Mouse (Mus musculus): Measurements from ENCODE around the gene Galnt17. TPM values are rescaled to one million over a fixed set of nuclear protein-coding genes. Genes with fewer than 3 reads are reported as not detected.
A peak's percentile ranks its signal among the peaks of the same experiment; 100 is the strongest.

Gene Galnt17
- polyA plus RNA-seq, 1 experiment from 2014 or later, result 0.96 TPM

DNA sequence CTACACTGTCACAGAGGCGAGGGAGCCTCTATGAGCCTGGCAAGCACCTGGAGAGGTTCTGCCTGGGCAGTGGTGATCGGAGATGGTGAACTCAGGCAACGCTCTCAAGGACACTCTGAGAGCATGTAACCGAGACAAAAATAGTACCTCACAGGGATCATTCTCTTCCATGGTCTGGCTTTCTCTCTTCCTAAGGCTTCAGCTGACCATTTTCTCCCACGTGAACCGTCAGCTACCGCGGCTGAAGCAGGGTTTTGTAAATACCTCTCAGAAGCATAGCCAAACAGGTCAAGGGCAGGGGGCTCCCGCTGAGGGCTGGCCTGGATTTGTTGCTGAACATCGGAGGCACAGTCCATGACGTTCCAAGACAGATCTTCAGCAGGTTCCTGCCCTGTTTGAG, 77.2 kb downstream of the Galnt17 start:
- Histone ChIP-seq H3K4me2 (no peak overlapping the region), H3K4me1 (ENCODE audit: control insufficient read depth, insufficient read depth, low read length) (peaks cover 6% of the 10 kb centered on the region), H3K4me3 (ENCODE audit: low read depth, low read length) (no peak overlapping the region), H3K9me3 (replicated peaks; ENCODE audit: control insufficient read depth, low read length) (no peaks in the 10 kb centered on the region), H3K27ac (ENCODE audit: low read depth, low read length) (peak overlapping the region; percentile 81), H3K9ac (ENCODE audit: low read depth, low read length) (no peak overlapping the region), H3K36me3 (ENCODE audit: control insufficient read depth, insufficient read depth, low read length) (no peaks in the 10 kb centered on the region), H3K27me3 (ENCODE audit: control insufficient read depth, insufficient read depth, low read length) (no peaks in the 10 kb centered on the region)
- no peak for ATAC-seq (replicated peaks; ENCODE audit: insufficient number of reproducible peaks, low FRiP score, low TSS enrichment)
- WGBS (ENCODE audit: insufficient replicate concordance), result 40% methylated on average over 11 of the region's 11 CpGs

DNA sequence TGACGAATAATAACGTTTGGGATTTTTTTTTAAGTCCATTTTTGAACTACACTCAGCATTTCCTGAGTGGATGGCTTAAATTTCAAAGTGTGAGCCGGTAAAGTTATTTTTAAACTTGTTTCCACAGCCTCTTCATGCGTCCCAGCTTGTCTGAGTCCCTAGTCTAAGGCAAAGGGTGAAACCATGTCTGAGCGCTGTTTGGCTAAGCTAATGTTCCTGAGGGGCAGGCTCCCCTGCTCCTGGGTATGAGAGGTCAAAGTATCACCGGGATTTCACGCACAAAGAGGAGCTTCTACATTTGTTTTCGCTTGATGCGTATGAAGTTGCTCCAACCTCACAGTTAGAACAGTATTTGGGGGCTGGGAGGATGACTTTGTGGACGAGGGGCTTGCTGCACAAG, 78.6 kb downstream of the Galnt17 start:
- Histone ChIP-seq H3K4me1 (ENCODE audit: control insufficient read depth, insufficient read depth, low read length) (peaks cover 6% of the 10 kb centered on the region), H3K36me3 (ENCODE audit: control insufficient read depth, insufficient read depth, low read length) (no peaks in the 10 kb centered on the region), H3K9ac (ENCODE audit: low read depth, low read length) (no peak overlapping the region), H3K9me3 (replicated peaks; ENCODE audit: control insufficient read depth, low read length) (no peaks in the 10 kb centered on the region), H3K27me3 (ENCODE audit: control insufficient read depth, insufficient read depth, low read length) (no peaks in the 10 kb centered on the region), H3K4me2 (no peak overlapping the region), H3K4me3 (ENCODE audit: low read depth, low read length) (no peak overlapping the region), H3K27ac (ENCODE audit: low read depth, low read length) (peak overlapping the region; percentile 41; the same call in 1 of the 2 replicates)
- 64% methylated on average over 10 of the region's 10 CpGs for WGBS (ENCODE audit: insufficient replicate concordance)
- no peak for ATAC-seq (replicated peaks; ENCODE audit: insufficient number of reproducible peaks, low FRiP score, low TSS enrichment)

DNA sequence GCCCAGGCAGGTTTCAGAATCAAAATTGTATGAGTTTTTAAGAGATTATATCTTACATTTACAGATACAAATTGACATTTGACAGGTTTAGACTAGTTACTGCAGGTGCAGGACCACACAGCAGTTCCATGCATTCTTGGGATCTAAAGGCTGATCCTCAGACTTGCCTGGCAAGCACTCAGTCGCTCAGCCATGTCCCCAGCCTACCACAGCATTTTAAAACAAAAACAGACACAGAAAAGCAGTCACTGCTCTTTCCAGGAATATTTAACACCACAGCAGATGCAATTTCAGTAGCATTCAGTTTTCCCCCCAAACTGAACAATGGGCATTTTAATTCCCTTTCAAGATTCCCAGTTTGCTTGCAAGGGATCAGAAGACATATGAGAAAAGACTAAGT, 84.9 kb downstream of the Galnt17 start:
- Histone ChIP-seq H3K27ac (ENCODE audit: low read depth, low read length) (no peak overlapping the region), H3K27me3 (ENCODE audit: control insufficient read depth, insufficient read depth, low read length) (no peaks in the 10 kb centered on the region), H3K4me1 (ENCODE audit: control insufficient read depth, insufficient read depth, low read length) (no peaks in the 10 kb centered on the region), H3K9me3 (replicated peaks; ENCODE audit: control insufficient read depth, low read length) (no peaks in the 10 kb centered on the region), H3K4me3 (ENCODE audit: low read depth, low read length) (no peak overlapping the region), H3K36me3 (ENCODE audit: control insufficient read depth, insufficient read depth, low read length) (no peaks in the 10 kb centered on the region), H3K4me2 (no peak overlapping the region), H3K9ac (ENCODE audit: low read depth, low read length) (no peak overlapping the region)
- no peak for ATAC-seq (replicated peaks; ENCODE audit: insufficient number of reproducible peaks, low FRiP score, low TSS enrichment)
- 64% methylated on average over 1 of the region's 1 CpGs for WGBS (ENCODE audit: insufficient replicate concordance)

DNA sequence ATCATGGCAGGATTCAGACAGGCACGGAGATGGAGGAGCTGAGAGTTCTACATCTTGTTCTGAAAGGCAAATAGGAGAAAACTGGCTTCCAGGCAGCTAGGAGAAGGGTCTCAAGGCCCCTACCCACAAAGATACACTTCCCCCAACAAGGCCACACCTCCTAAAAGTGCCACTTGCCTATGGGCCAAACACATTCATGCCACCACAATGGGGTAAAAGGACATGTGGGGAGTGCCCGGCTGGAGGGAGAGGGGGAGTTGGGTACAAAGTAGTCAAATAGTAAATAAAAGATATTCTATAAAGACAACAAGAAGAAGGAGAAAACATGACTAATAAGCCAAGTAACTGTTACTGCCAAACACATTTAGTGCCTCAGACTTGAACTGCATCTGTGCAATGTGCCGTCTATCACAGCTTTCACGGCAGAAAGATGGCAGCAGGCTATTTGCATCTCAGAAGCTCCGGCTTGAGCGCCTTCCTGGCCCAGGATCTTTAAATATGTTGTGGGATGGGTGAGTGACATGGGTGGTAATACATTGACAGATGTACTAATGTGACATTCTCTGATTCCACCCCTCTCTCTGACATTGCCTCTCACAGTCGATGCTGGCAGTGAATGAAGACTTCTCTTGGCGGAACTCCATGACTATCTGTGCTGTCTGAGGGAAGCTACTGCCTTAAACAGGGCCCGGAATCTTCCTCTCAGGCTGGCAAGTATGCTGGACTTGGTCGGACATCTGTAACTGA, 85.6 kb downstream of the Galnt17 start:
- Histone ChIP-seq H3K9me3 (replicated peaks; ENCODE audit: control insufficient read depth, low read length) (0 out of 2 replicates have a peak, but pooled peaks cover 2% of the 10 kb centered on the region), H3K4me1 (ENCODE audit: control insufficient read depth, insufficient read depth, low read length) (no peaks in the 10 kb centered on the region), H3K4me3 (ENCODE audit: low read depth, low read length) (no peak overlapping the region), H3K4me2 (no peak overlapping the region), H3K27me3 (ENCODE audit: control insufficient read depth, insufficient read depth, low read length) (no peaks in the 10 kb centered on the region), H3K36me3 (ENCODE audit: control insufficient read depth, insufficient read depth, low read length) (no peaks in the 10 kb centered on the region), H3K9ac (ENCODE audit: low read depth, low read length) (no peak overlapping the region), H3K27ac (ENCODE audit: low read depth, low read length) (no peak overlapping the region)
- ATAC-seq (replicated peaks; ENCODE audit: insufficient number of reproducible peaks, low FRiP score, low TSS enrichment), result no peak
- WGBS (ENCODE audit: insufficient replicate concordance), result 80% methylated on average over 10 of the region's 10 CpGs

DNA sequence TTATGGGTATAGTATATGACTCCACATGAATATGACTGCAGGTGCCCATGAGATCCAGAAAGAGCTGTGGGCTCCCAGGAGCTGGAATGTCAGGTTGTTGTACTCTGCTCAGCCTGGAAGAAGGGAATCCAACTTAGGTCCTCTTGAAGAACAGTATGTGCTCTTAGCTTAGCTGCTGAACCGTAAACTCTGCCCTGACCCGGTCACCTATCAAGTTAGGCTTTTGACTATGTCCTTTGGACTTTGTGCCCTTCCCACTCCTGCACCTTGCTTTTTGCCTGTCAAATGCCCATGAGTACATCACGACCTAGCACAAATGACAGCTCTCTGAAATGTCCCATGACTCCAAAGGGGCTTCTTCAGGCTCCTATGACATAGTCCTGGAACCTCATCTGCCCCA, 90.1 kb downstream of the Galnt17 start:
- WGBS (ENCODE audit: insufficient replicate concordance), result 73% methylated on average over 3 of the region's 3 CpGs
- Histone ChIP-seq H3K27ac (ENCODE audit: low read depth, low read length) (no peak overlapping the region), H3K36me3 (ENCODE audit: control insufficient read depth, insufficient read depth, low read length) (no peaks in the 10 kb centered on the region), H3K4me2 (no peak overlapping the region), H3K9me3 (replicated peaks; ENCODE audit: control insufficient read depth, low read length) (0 out of 2 replicates have a peak, but pooled peaks cover 4% of the 10 kb centered on the region), H3K9ac (ENCODE audit: low read depth, low read length) (no peak overlapping the region), H3K27me3 (ENCODE audit: control insufficient read depth, insufficient read depth, low read length) (no peaks in the 10 kb centered on the region), H3K4me1 (ENCODE audit: control insufficient read depth, insufficient read depth, low read length) (no peaks in the 10 kb centered on the region), H3K4me3 (ENCODE audit: low read depth, low read length) (no peak overlapping the region)
- no peak for ATAC-seq (replicated peaks; ENCODE audit: insufficient number of reproducible peaks, low FRiP score, low TSS enrichment)

DNA sequence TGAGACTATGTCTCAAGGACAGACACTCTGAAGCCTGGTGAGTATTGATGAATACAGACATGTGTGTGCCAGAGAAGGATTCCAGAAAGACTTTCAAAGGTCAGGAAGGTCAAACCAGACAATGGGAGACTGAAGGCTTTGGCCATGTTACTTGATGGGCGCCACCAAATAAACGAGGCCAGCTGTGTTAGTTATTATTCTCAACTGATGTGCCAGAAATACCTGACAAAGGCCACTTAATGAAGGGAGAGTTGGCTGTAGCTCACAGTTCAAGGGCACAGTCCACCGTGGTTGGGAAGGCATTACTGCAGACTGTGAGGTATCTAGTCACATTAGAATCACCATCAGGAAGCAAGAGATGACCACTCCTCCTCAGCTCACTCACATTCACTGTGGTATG, 96.7 kb downstream of the Galnt17 start:
- Histone ChIP-seq H3K9me3 (replicated peaks; ENCODE audit: control insufficient read depth, low read length) (no peaks in the 10 kb centered on the region), H3K4me3 (ENCODE audit: low read depth, low read length) (no peak overlapping the region), H3K4me2 (no peak overlapping the region), H3K36me3 (ENCODE audit: control insufficient read depth, insufficient read depth, low read length) (no peaks in the 10 kb centered on the region), H3K27me3 (ENCODE audit: control insufficient read depth, insufficient read depth, low read length) (no peaks in the 10 kb centered on the region), H3K27ac (ENCODE audit: low read depth, low read length) (no peak overlapping the region), H3K4me1 (ENCODE audit: control insufficient read depth, insufficient read depth, low read length) (no peaks in the 10 kb centered on the region), H3K9ac (ENCODE audit: low read depth, low read length) (no peak overlapping the region)
- no peak for ATAC-seq (replicated peaks; ENCODE audit: insufficient number of reproducible peaks, low FRiP score, low TSS enrichment)
- 78% methylated on average over 3 of the region's 3 CpGs for WGBS (ENCODE audit: insufficient replicate concordance)

DNA sequence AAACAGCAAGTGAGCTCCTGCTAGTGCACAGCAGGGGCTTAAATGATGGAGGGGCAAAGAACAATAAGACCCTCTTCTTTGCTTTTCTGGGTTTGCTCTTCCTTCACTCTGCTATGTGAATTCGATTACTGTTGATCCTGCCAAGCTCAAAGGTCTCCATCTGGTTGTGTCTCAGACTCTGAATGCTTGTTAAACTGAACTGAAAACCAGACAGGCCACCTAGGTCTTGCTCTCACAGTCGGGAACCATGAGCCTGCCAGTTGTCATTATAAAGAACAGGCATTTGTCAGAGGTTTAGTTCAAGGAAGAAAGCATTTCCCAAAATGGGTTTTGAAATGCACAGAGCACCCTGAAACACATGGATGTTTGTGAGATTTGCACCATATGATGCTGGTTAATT, 107.2 kb downstream of the Galnt17 start:
- Histone ChIP-seq H3K27me3 (ENCODE audit: control insufficient read depth, insufficient read depth, low read length) (no peaks in the 10 kb centered on the region), H3K4me2 (no peak overlapping the region), H3K36me3 (ENCODE audit: control insufficient read depth, insufficient read depth, low read length) (no peaks in the 10 kb centered on the region), H3K27ac (ENCODE audit: low read depth, low read length) (no peak overlapping the region), H3K9me3 (replicated peaks; ENCODE audit: control insufficient read depth, low read length) (0 out of 2 replicates have a peak, but pooled peaks cover 3% of the 10 kb centered on the region), H3K4me3 (ENCODE audit: low read depth, low read length) (no peak overlapping the region), H3K9ac (ENCODE audit: low read depth, low read length) (no peak overlapping the region), H3K4me1 (ENCODE audit: control insufficient read depth, insufficient read depth, low read length) (no peaks in the 10 kb centered on the region)
- ATAC-seq (replicated peaks; ENCODE audit: insufficient number of reproducible peaks, low FRiP score, low TSS enrichment), result no peak
- 69% methylated on average over 2 of the region's 2 CpGs for WGBS (ENCODE audit: insufficient replicate concordance)

DNA sequence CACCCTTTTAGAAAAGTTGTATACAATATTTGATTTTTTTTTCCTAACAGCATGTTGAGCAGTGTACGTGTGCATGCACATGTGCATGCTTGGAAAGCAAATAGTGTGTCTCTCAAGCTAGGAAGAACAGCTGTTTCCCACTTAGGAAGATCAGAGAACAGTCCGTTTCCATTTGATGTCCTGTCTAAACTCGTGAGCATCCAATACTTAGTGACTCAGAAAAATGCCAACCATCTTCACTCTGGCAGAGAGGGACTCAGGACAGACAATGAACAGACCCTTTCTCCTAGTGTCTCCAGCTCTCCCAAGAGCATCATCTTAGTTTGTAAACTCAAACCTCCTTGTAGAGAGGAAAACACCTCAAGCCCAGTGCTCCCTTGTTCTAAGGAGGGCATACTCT, 116.0 kb downstream of the Galnt17 start:
- ATAC-seq (replicated peaks; ENCODE audit: insufficient number of reproducible peaks, low FRiP score, low TSS enrichment), result no peak
- H3K36me3 ChIP-seq (ENCODE audit: control insufficient read depth, insufficient read depth, low read length), result no peaks in the 10 kb centered on the region
- no peaks in the 10 kb centered on the region for H3K9me3 ChIP-seq (replicated peaks; ENCODE audit: control insufficient read depth, low read length)
- no peaks in the 10 kb centered on the region for H3K27me3 ChIP-seq (ENCODE audit: control insufficient read depth, insufficient read depth, low read length)
- H3K4me1 ChIP-seq (ENCODE audit: control insufficient read depth, insufficient read depth, low read length), result no peaks in the 10 kb centered on the region
- no peak overlapping the region for H3K4me3 ChIP-seq (ENCODE audit: low read depth, low read length)
- H3K27ac ChIP-seq (ENCODE audit: low read depth, low read length), result no peak overlapping the region
- no peak overlapping the region for H3K9ac ChIP-seq (ENCODE audit: low read depth, low read length)
- WGBS (ENCODE audit: insufficient replicate concordance), result 73% methylated on average over 3 of the region's 3 CpGs
- H3K4me2 ChIP-seq, result no peak overlapping the region

DNA sequence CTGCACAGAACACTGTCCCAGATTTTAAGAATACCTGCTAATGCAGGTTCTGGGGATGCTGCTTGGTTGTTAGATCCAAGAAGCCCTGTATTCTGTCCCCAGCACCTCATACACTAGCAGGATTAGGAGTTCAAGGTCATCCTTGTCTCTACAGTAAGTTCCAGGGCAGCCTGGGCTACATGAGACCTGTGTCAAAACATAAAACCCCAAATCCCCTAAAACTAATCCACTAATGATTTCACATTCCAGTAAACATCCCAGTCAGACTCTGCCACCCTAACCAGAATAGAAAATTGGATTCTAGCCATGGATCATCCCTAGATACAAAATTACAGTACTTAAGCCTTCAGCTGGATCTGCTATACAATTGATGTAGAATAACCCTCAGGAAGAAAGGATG, 123.7 kb downstream of the Galnt17 start:
- Histone ChIP-seq H3K9ac (ENCODE audit: low read depth, low read length) (no peak overlapping the region), H3K4me1 (ENCODE audit: control insufficient read depth, insufficient read depth, low read length) (peaks cover 4% of the 10 kb centered on the region; the same call in 1 of the 2 replicates), H3K4me2 (no peak overlapping the region), H3K27ac (ENCODE audit: low read depth, low read length) (no peak overlapping the region), H3K36me3 (ENCODE audit: control insufficient read depth, insufficient read depth, low read length) (no peaks in the 10 kb centered on the region), H3K4me3 (ENCODE audit: low read depth, low read length) (no peak overlapping the region), H3K27me3 (ENCODE audit: control insufficient read depth, insufficient read depth, low read length) (no peaks in the 10 kb centered on the region), H3K9me3 (replicated peaks; ENCODE audit: control insufficient read depth, low read length) (no peaks in the 10 kb centered on the region)
- no peak for ATAC-seq (replicated peaks; ENCODE audit: insufficient number of reproducible peaks, low FRiP score, low TSS enrichment)
